Mouse (Mus musculus): ENCODE results near the gene Ube2s. TPM values are rescaled to one million over a fixed set of nuclear protein-coding genes. Genes with fewer than 3 reads are reported as not detected.

The Ube2s gene
- total RNA-seq, 1 experiment = 499 TPM

DNA sequence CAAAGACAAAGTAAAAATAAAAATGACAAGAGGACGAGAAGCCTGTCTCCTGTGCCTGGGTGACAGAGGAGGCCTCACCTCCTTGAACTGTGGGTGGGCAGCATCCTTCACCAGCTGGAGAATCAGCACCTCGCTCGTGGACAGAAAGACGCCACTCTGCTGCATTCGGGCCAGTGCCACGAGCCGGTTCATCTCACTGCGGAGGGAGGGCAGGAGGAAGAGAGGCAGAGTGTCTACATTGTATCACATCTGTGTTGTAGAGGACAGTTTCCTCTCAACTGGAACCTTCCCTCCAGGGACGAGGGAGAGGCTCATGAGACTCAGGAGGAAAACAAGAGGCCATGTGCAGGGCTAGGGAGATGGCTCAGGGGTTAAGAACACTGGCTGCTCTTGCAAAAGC lies 37.0 kb upstream of the Ube2s start:
- H3K4me3 ChIP-seq (ENCODE audit: insufficient read depth in 1 of 2, low read depth in 1 of 2, low read length in 2 of 2, poor library complexity in 1 of 2, severe bottlenecking in 1 of 2) = no peak overlapping the region
- no peak for TF ChIP-seq ZC3H11A (IDR thresholded peaks at IDR 0.05; ENCODE audit: borderline replicate concordance, low read depth, low read length)
- no peak for TF ChIP-seq HCFC1 (IDR thresholded peaks at IDR 0.05; ENCODE audit: borderline replicate concordance, insufficient read depth, low read length)
- TF ChIP-seq MAFK (IDR thresholded peaks at IDR 0.05; ENCODE audit: insufficient read depth, low read depth, low read length) = no peak
- TF ChIP-seq CHD2 (IDR thresholded peaks at IDR 0.05; ENCODE audit: low read depth, low read length) = no peak
- no peak for TF ChIP-seq ZNF384 (IDR thresholded peaks at IDR 0.05; ENCODE audit: low read depth, low read length)
- H3K4me1 ChIP-seq (ENCODE audit: control insufficient read depth in 2 of 2, insufficient read depth in 2 of 2, low read length in 2 of 2, poor library complexity in 1 of 2) = peaks cover 0 to 1% of the 10 kb centered on the region in 2 experiments; a peak in 1 of 4 replicates
- H3K9me3 ChIP-seq (ENCODE audit: control insufficient read depth, insufficient read depth, low read depth, low read length) = no peaks in the 10 kb centered on the region
- DNase-seq (ENCODE audit: low read depth, low spot score) = no peak
- in situ Hi-C loops (cut with MboI; ENCODE audit: low sequenced_read_pairs in 2 of 2, unreplicated experiment in 2 of 2) = no loop called here
- H3K9ac ChIP-seq (ENCODE audit: insufficient read depth, low read depth, low read length, poor library complexity, severe bottlenecking) = no peak overlapping the region
- H3K27ac ChIP-seq (ENCODE audit: insufficient read depth, low read depth, low read length, poor library complexity, severe bottlenecking) = no peak overlapping the region
- no peaks in the 10 kb centered on the region for H3K36me3 ChIP-seq (ENCODE audit: control insufficient read depth, insufficient read depth, low read length, poor library complexity, severe bottlenecking)

DNA sequence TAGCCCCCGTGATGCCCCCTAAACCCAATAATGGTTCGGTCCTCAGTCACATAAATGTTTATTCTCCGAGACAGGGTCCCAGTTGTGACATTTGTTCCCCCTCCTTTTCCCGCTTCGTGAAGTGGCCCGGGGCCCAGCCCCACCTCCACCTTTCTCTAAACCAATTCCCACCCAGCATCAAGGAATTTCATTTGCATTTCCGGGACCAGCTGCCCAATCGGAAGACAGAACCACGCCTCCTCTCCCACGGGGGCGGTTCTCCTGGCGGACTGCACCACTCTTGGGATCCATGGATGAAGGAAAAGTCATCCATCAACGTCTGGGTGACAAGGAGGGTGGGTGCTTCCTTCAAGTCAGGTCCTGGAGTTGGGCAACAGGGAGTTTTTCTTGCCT lies 32.5 kb upstream of the Ube2s start:
- in situ Hi-C loops (cut with MboI; ENCODE audit: low sequenced_read_pairs in 2 of 2, unreplicated experiment in 2 of 2) = no loop called here
- Histone ChIP-seq H3K36me3 (ENCODE audit: control insufficient read depth, insufficient read depth, low read length, poor library complexity, severe bottlenecking) (no peaks in the 10 kb centered on the region), H3K27ac (ENCODE audit: insufficient read depth, low read depth, low read length, poor library complexity, severe bottlenecking) (no peak overlapping the region), H3K4me3 (ENCODE audit: insufficient read depth in 1 of 2, low read depth in 1 of 2, low read length in 2 of 2, poor library complexity in 1 of 2, severe bottlenecking in 1 of 2) (peak overlapping the region; percentile 63 to 75), H3K9ac (ENCODE audit: insufficient read depth, low read depth, low read length, poor library complexity, severe bottlenecking) (peak overlapping the region; percentile 49; the same call in 1 of the 2 replicates), H3K4me1 (ENCODE audit: control insufficient read depth in 2 of 2, insufficient read depth in 2 of 2, low read length in 2 of 2, poor library complexity in 1 of 2) (peaks cover 2 to 14% of the 10 kb centered on the region in 2 experiments; a peak in 2 of 4 replicates), H3K9me3 (ENCODE audit: control insufficient read depth, insufficient read depth, low read depth, low read length) (no peaks in the 10 kb centered on the region)
- peak; percentile 47; the same call in 1 of the 2 replicates for TF ChIP-seq CHD2 (IDR thresholded peaks at IDR 0.05; ENCODE audit: low read depth, low read length)
- TF ChIP-seq HCFC1 (IDR thresholded peaks at IDR 0.05; ENCODE audit: borderline replicate concordance, insufficient read depth, low read length) = no peak
- TF ChIP-seq ZNF384 (IDR thresholded peaks at IDR 0.05; ENCODE audit: low read depth, low read length) = no peak
- peak; percentile 92 for DNase-seq (ENCODE audit: low read depth, low spot score)

DNA sequence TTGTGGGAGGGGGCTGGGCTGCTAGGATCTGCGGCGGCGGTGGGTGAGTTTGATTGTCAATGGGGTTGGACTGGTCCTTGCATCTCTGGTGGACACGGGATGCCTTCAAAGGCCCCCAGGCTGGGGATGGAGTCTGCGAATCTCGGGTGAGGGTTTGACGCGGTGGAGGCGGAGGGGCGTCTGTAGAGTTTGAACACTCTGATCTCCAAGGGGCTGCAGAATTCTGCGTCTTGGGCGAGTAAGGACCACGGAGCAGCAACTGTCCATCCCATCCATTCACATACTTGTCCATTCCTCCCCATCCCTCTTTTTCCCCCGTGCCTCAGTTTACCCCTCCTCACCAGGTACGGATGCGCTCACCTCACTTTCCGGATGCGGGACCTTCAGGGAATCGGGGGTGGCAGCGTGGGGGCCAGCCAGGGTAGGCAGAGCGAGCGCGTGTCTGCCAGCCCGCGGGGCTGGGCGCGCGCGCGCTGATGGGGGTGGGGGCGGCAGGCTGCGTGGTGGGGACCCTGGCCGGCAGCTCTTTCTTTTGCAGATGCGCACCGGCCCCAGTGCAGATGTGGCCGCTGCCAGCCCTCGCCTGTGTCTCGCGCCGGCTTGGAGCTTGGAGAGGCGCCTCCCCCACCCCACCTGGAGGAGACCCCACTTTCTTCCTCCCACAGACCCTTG lies 32.0 kb upstream of the Ube2s start, which contains the start of gene Shisa7:
Shisa7 (minus strand) TSS at position 452 of the 672 bp plus-strand sequence.
- Histone ChIP-seq H3K4me1 (ENCODE audit: control insufficient read depth in 2 of 2, insufficient read depth in 2 of 2, low read length in 2 of 2, poor library complexity in 1 of 2) (peaks cover 2 to 14% of the 10 kb centered on the region in 2 experiments; a peak in 2 of 4 replicates), H3K9ac (ENCODE audit: insufficient read depth, low read depth, low read length, poor library complexity, severe bottlenecking) (peak within 1 kb of the TSS; percentile 49), H3K27ac (ENCODE audit: insufficient read depth, low read depth, low read length, poor library complexity, severe bottlenecking) (no peak within 1 kb of the TSS), H3K36me3 (ENCODE audit: control insufficient read depth, insufficient read depth, low read length, poor library complexity, severe bottlenecking) (no peaks in the 10 kb centered on the region), H3K9me3 (ENCODE audit: control insufficient read depth, insufficient read depth, low read depth, low read length) (no peaks in the 10 kb centered on the region), H3K4me3 (ENCODE audit: insufficient read depth in 1 of 2, low read depth in 1 of 2, low read length in 2 of 2, poor library complexity in 1 of 2, severe bottlenecking in 1 of 2) (peak within 1 kb of the TSS; percentile 63 to 75)
- no peak for TF ChIP-seq HCFC1 (IDR thresholded peaks at IDR 0.05; ENCODE audit: borderline replicate concordance, insufficient read depth, low read length)
- TF ChIP-seq ZNF384 (IDR thresholded peaks at IDR 0.05; ENCODE audit: low read depth, low read length) = no peak
- TF ChIP-seq CHD2 (IDR thresholded peaks at IDR 0.05; ENCODE audit: low read depth, low read length) = no peak
- no peak for TF ChIP-seq ZC3H11A (IDR thresholded peaks at IDR 0.05; ENCODE audit: borderline replicate concordance, low read depth, low read length)
- no peak for TF ChIP-seq MAFK (IDR thresholded peaks at IDR 0.05; ENCODE audit: insufficient read depth, low read depth, low read length)
- DNase-seq (ENCODE audit: low read depth, low spot score) = no peak
- in situ Hi-C loops (cut with MboI; ENCODE audit: low sequenced_read_pairs in 2 of 2, unreplicated experiment in 2 of 2) = no loop called here

DNA sequence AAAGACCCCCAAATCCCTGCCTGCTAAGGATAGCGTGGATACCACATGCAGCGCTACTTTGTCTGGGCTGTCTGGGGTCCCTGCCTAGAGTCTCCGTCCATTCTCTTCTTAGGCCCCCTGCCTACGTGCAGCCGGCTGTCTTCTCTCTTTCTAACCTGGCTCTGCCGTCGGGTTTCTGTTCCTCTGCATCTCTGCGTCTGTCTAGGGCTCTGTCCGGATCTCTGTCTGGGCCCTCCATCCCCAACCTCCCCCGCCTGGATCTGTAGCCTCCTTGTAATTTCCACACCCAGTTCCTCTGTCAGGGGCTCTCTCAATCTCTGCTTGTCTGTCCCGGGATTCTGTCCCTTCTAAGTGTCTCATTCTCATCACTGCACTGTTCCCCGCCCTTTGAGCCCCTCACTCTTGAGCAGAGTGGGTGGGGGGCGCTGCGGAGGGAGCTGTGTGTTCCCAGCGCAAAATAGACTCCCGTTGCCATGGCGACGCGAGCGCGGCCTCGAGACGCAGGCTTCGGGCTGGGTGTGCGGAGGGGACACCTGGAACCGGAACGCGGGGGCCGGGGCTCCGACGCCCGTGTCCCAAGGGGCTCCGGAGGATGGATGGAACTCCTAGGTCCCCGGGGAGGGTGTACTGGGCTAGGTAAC lies 31.3 kb upstream of the Ube2s start:
- Histone ChIP-seq H3K4me1 (ENCODE audit: control insufficient read depth in 2 of 2, insufficient read depth in 2 of 2, low read length in 2 of 2, poor library complexity in 1 of 2) (peaks cover 2 to 14% of the 10 kb centered on the region in 2 experiments; a peak in 2 of 4 replicates), H3K4me3 (ENCODE audit: insufficient read depth in 1 of 2, low read depth in 1 of 2, low read length in 2 of 2, poor library complexity in 1 of 2, severe bottlenecking in 1 of 2) (peak overlapping the region; percentile 63 to 75; a peak in 3 of 4 replicates), H3K36me3 (ENCODE audit: control insufficient read depth, insufficient read depth, low read length, poor library complexity, severe bottlenecking) (no peaks in the 10 kb centered on the region), H3K27ac (ENCODE audit: insufficient read depth, low read depth, low read length, poor library complexity, severe bottlenecking) (no peak overlapping the region), H3K9ac (ENCODE audit: insufficient read depth, low read depth, low read length, poor library complexity, severe bottlenecking) (peak overlapping the region; percentile 33), H3K9me3 (ENCODE audit: control insufficient read depth, insufficient read depth, low read depth, low read length) (no peaks in the 10 kb centered on the region)
- DNase-seq (ENCODE audit: low read depth, low spot score) = no peak
- TF ChIP-seq ZNF384 (IDR thresholded peaks at IDR 0.05; ENCODE audit: low read depth, low read length) (no peak), HCFC1 (IDR thresholded peaks at IDR 0.05; ENCODE audit: borderline replicate concordance, insufficient read depth, low read length) (no peak), ZC3H11A (IDR thresholded peaks at IDR 0.05; ENCODE audit: borderline replicate concordance, low read depth, low read length) (no peak), CHD2 (IDR thresholded peaks at IDR 0.05; ENCODE audit: low read depth, low read length) (no peak), MAFK (IDR thresholded peaks at IDR 0.05; ENCODE audit: insufficient read depth, low read depth, low read length) (no peak)
- in situ Hi-C loops (cut with MboI; ENCODE audit: low sequenced_read_pairs in 2 of 2, unreplicated experiment in 2 of 2) = no loop called here
